Mouse (Mus musculus) c-Kit-positive CD71-positive TER-119-positive erythroid progenitor cells, embryonic 14.5 days (primary cell): ENCODE data around the gene Maea.
A peak's percentile ranks its signal among the peaks of the same experiment; 100 is the strongest.
"Not testable (repeated sequence)": the region's sequence is repeated elsewhere in the genome, so short reads cannot be mapped to it uniquely, and the experiment has no call there.

Experiments
- DNase-seq: peaks from one replicate; pipeline ENCODE4 v3.0.0-alpha.2; 2013; ENCODE audit warnings: low spot score

Maea gene

GRCm38 (mm10) chr5:33335273-33335976, at the start of gene Maea:
Gene Maea (plus strand): TSS chr5:33335509.
- peak; percentile 93 for DNase-seq

- DNase-seq = no peak
Observed at GRCm38 (mm10) chr5:33293796-33294430, 41.4 kb upstream of the Maea start.

DNA sequence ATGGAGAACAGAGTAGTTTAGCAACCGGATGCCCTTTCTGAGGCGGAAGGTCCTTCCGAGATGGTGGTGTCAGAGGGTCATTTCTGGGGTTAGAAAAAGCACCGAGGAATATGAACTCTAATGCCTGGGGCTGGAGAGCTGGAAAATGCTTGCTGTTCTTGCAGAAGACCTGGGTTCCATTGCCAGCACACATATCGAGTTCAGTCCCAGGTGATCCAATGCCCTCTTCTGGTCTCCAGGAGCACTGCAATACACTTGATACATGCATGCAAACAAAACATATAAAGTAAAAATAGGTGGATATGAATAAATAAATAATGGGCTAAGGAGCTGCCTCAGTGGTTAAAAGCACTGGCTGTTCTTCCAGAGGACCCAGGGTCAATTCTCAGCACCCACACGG, 38.1 kb upstream of the Maea start:
- no peak for DNase-seq

DNA sequence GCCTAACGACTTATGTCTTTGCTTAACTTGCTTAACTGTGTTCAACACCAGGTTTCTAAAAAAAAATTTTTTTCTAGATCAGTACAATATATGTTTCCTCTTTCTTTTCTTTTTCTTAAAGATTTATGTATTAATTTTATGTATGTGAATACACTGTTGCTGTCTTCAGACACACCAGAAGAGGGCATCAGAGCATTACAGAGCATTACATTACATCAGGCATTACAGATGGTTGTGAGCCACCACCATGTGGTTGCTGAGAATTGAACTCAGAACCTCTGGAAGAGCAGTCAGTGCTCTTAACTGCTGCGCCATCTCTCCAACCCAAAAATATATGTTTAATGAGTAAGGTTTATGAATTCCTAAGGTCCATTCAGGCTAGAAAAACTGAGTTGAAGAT, 33.5 kb upstream of the Maea start:
- no peak for DNase-seq

DNA sequence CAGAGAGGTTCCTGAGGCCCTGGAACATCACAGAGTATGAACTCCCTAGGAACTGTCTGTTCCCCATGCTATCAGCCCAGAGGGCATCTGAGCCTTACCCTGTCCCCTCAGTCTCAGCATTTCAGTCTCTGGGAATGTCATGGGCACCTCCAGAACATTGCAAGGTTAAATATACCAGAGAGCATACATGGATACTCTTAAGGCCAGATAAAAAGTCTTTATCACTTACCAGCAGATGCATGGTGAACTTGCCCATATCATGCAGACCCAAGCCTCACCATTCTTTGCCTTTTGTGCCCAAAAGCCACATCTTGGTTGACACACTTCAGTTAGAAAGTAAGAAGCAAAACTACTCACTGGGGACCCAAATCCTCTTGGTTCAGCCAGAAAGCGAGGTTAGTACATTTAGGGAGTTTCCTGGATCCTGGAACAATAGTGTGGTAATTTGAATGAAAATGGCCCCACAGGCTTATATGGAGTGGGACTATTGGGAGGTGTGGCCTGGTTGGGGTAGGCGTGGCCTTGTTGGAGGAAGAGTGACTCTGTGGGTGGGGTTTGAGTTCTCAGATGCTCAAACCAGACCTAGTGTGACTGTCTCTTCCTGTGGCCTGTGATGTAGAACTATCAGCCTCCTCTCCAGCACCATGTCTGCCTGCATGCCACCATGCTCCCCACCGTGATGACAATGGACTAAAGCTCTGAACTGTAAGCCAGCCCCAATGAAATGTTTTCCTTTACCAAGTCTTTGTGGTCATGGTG, 24.4 kb upstream of the Maea start:
- DNase-seq = peak; percentile 40

DNA sequence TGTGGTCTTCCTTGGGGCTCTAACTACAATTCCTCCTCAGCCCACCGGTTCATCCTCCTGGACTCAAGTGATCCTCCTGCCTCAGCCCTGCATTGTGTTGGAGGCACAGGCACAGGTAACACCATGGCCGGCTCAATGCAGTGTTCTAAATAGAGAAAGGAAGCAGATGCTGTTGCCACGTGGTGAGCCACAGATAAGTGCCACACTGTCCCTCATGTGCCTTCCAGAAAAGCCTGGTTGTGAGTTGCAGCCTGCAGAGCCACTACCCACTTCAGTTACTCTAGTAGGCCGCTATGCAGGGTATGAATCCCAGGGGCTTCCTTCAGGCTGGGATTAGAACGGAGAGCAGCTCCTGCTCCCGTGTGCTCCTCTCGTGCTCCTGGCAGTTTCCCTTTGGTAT, 23.1 kb upstream of the Maea start:
- no peak for DNase-seq

DNA sequence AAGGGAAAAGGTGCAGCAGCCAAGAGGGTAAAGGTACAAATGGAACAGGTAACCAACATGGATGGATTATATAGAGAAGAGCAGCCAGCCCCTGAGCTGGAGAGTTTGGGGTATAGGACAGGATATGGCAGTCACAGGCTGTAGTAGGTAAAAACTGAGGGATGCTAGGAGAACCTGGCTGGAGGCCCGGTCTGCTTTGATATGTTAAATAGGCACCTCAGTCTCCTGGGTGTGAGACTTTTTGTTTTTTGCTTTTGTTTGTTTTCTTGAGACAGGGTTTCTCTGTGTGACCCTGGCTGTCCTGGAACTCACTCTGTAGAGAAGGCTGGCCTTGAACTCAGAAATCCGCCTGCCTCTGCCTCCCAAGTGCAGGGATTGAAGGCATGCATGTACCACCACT, 10.8 kb upstream of the Maea start:
- no peak for DNase-seq

DNA sequence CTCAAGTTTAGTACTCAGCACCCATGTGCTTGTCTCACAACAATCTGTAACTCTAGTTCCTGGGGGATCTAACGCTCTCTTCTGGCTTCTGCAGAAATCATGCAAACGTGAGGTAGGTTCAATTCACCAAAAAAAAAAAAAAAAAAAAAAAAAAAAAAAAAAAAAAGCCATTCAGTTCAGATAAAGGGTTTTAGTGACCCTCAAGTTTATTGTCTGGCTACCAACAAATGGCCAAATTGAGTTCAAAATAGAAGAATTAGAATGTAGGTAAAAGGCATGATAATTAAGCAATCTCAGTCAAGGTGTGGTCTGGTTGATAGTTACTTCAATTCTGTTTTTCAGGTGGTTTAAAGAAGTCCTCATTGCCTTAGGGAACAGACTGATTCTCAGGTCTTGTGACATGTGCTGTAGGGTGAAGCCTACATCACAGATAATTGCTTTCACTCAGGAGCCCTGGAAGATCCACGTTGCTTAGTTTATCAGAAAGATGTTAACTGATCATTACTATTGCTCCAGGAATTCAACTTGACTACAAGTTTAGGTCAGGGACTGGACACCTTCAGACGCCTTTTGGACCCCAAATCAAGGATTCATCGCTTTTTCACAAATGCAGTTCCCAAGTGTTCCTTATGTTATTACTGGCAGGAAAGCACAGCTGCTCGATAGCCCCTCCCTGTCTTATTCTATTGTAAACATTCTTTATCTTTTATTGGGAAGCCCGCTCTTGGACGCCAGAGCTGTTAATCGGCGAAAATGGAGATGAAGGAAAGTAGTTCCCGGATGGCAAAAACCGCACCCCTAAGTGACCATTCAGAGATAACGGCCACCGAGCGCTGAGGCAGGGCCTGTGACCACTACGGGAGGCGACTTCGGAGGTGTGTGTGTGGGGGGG, 682 bp upstream of the Maea start:
- no peak for DNase-seq

DNA sequence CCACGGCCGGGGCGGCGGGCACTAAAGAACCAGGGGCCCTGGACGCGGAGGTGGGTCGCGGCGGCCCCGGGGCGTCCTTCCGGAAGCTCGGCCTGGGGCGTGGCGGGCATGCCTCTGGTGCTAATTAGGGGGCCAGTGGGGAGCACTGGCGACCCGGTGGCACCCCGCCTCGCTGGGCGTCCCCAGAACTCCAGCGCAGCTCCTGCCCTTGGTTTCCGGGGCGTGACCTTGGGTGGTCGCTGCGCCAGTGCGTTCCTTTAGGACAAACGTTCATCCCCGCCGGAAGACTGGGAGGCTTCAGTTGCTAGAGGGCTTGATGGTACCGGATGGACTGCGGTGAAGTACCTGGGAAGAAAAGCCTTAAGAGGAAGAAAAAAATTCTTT, 660 bp downstream of the Maea start:
- peak; percentile 29 for DNase-seq

GRCm38 (mm10) chr5:33337206-33337605, 1.9 kb downstream of the Maea start:
- no peak for DNase-seq

- DNase-seq = no peak
Observed at GRCm38 (mm10) chr5:33341165-33341564, 5.9 kb downstream of the Maea start.

DNA sequence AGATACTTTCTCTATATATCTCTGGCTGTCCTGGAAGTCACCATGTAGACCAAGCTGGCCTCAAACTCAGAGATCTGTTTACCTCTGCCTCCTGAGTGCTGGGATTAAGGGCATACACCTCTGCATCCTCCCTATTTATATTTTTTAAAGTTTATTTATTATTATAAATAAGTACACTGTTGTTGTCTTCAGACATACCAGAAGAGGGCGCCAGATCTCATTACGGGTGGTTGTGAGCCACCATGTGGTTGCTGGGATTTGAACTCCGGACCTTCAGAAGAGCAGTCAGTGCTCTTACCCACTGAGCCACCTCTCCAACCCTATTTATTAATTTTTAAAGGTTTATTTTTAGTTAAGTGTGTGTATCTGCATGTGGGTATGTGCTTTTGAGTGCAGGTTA, 6.9 kb downstream of the Maea start:
- DNase-seq = not testable (repeated sequence)

DNA sequence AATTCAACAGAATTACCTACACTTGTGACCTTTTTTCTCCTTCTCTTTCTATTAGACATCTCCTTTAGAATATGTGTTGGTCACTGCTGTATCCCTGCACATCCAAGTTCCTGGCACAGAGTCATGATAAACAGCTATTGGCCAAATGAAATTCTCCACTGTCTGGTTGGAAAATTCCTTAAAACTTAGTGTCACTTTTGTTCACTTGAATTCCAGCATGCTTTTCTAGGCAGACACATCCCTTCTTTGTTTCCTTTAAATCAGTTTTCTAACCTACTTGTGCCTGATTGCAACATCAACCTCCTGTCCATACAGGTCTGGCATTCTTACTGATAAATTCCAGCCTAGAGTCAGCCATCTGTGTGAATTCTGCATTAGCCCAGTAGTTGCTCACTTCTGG, 7.5 kb downstream of the Maea start:
- DNase-seq = no peak

GRCm38 (mm10) chr5:33343571-33343970, 8.3 kb downstream of the Maea start:
- no peak for DNase-seq

DNA sequence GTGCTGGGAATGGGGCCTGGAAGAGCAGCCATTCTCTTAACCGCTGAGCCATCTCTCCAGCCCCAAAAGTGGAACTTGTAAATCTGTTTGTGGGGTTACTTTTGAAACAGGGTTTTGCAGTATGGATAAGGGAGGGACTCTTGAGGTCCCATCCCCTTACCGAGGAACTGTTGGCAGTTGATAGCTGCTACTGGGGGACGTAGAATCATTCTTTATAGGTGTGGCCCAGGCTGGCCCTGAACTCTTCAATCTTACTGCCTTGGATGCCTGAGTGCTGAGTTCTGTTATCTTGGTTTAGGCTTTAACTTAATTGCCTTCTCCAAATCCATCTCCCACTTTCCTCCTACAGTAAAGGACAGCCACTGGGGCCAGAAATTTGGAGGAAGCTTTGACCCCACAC, 8.8 kb downstream of the Maea start:
- DNase-seq = peak; percentile 40

- no peak for DNase-seq
Observed at GRCm38 (mm10) chr5:33347620-33348019, 12.3 kb downstream of the Maea start.

DNA sequence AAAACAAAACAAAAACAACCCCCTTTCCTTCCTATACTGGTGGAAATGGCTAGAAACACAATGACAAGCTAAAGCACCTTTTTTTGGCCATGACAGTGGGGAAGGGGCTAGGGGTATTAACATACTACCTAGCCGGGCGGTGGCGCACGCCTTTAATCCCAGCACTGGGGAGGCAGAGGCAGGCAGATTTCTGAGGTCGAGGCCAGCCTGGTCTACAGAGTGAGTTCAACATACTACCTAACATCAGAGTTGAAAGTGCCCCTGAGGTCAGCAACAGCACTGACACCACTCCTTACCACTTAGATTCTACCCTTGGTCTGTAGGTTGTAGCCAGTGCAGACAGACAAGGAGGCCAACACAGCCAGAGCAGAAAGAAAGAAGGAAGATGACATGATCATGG, 13.9 kb downstream of the Maea start:
- DNase-seq = no peak

DNA sequence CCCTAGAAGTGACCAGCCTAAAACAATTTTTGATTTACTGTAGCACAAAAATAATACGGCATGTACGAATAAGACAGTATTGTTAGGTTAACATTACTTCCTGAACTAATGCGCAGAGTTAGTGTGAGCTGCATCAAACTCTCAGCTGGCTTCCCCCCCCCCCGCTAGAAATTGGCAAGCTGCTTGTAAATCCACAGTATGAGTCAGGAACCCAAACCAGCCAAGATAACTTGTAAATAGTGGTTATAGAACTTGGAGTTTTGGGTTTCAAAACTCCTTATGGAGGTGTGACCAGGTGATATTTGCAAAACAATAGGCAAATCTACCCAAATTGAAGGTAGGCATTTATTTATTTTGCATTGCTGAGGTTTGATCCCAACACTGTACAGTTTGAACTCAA, 14.4 kb downstream of the Maea start:
- DNase-seq = no peak

DNA sequence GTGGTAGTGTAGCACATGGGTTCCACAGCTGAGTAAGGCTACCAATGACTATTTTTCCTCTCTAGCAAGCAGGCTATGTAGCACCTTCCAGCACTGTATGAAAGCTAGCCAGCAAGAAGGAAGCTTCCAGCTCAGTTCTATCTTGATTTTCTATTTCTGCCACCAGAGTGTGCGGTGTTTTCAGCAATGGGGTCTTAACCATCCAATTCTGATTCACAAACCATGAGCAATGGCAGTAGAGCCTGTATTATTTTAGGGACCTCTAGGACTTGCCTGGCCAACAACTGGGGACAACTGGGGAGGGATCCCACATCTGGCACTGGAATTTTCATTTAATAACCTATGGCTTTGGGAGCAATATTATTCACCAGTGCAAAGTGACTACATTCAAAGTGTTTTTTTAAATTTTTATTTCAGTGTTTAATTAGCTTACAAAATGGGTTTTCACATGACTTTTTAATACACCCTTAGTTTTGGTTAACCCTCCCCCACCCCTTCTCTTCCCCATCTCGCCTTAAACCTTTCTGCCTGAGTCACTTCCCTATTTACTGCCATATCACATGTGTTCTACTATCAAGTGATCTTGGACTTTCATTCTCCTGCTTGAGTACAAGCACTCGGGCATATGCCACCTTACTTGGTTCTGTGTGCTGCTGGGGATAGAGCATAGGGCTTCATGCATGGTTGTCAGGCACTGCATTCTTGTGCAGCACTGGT, 16.4 kb downstream of the Maea start:
- DNase-seq = no peak

DNA sequence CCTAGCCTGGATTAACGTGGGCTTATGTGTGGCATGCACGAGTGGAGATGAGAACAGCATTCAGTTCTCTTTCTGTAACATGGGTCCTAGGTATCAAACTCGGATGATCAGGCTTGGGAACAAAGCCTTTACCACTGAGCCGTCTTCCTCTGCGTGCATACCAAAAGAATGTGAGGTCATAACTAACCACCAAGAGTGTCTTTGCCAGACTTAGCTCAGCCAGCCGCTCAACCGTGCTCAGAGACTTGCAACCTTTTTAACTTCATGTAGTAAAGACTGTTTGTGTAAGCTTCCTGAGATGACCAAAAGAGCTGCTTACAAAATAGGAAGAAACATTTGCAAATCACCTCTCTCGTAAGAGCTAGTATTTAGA, 16.9 kb downstream of the Maea start:
- no peak for DNase-seq

GRCm38 (mm10) chr5:33353011-33353410, 17.7 kb downstream of the Maea start:
- no peak for DNase-seq

DNA sequence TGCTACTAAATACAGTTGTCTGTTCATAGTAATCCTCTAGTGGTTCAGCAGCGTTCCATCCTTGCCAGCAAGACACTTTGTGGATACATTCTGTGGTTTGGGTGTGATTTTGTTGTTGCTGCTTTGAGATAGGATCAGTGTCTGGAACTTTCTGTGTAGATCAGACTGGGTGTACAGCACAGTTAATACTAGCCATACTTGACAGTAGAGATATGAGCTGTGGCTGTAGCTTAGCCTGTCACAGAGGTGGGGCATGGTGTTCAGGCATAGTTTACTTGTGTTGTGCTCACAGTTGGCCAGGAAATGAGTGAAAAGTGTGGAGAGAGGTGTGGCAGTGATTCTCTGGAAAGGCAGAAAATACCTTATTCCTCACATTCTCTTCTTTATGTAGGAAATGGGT, 22.2 kb downstream of the Maea start:
- no peak for DNase-seq
